Mouse (Mus musculus): ENCODE data around the gene Gm11983.
"Not testable (repeated sequence)": the region's sequence is repeated elsewhere in the genome, so short reads cannot be mapped to it uniquely, and the experiment has no call there.

Gene Gm11983

GRCm38 (mm10) chr11:6837554-6837953, at the start of gene Gm11983:
Gene Gm11983, minus strand, starts transcription at chr11:6837654.
- DNase-seq: no peak

- not testable (repeated sequence) for DNase-seq
Measured at GRCm38 (mm10) chr11:6883045-6883444, 45.6 kb upstream of the Gm11983 start.

- peak; percentile 44 for DNase-seq
Measured at GRCm38 (mm10) chr11:6881614-6882013, 44.2 kb upstream of the Gm11983 start.

GRCm38 (mm10) chr11:6877740-6878139, 40.3 kb upstream of the Gm11983 start:
- DNase-seq: no peak

GRCm38 (mm10) chr11:6870947-6871346, 33.5 kb upstream of the Gm11983 start:
- no peak for DNase-seq

GRCm38 (mm10) chr11:6865536-6865935, 28.1 kb upstream of the Gm11983 start:
- no peak for DNase-seq

GRCm38 (mm10) chr11:6862185-6862584, 24.7 kb upstream of the Gm11983 start:
- DNase-seq: no peak

GRCm38 (mm10) chr11:6859898-6860858, 22.7 kb upstream of the Gm11983 start:
- DNase-seq: no peak

- DNase-seq: no peak
Measured at GRCm38 (mm10) chr11:6859096-6859495, 21.6 kb upstream of the Gm11983 start.

GRCm38 (mm10) chr11:6855942-6856341, 18.5 kb upstream of the Gm11983 start:
- no peak for DNase-seq

- not testable (repeated sequence) for DNase-seq
Measured at GRCm38 (mm10) chr11:6853366-6853765, 15.9 kb upstream of the Gm11983 start.

GRCm38 (mm10) chr11:6843831-6844230, 6.4 kb upstream of the Gm11983 start:
- no peak for DNase-seq

GRCm38 (mm10) chr11:6842160-6842559, 4.7 kb upstream of the Gm11983 start:
- no peak for DNase-seq

GRCm38 (mm10) chr11:6840775-6841174, 3.3 kb upstream of the Gm11983 start:
- no peak for DNase-seq

- no peak for DNase-seq
Measured at GRCm38 (mm10) chr11:6834636-6835035, 2.8 kb downstream of the Gm11983 start.

GRCm38 (mm10) chr11:6833731-6834130, 3.7 kb downstream of the Gm11983 start:
- DNase-seq: peak; percentile 16

- DNase-seq: peak; percentile 10
Measured at GRCm38 (mm10) chr11:6831931-6832330, 5.5 kb downstream of the Gm11983 start.

- DNase-seq: no peak
Measured at GRCm38 (mm10) chr11:6828196-6828595, 9.3 kb downstream of the Gm11983 start.

- DNase-seq: no peak
Measured at GRCm38 (mm10) chr11:6826157-6826556, 11.3 kb downstream of the Gm11983 start.

- DNase-seq: no peak
Measured at GRCm38 (mm10) chr11:6823176-6823575, 14.3 kb downstream of the Gm11983 start.

GRCm38 (mm10) chr11:6814486-6814885, 23.0 kb downstream of the Gm11983 start:
- no peak for DNase-seq

- not testable (repeated sequence) for DNase-seq
Measured at GRCm38 (mm10) chr11:6802879-6803278, 34.6 kb downstream of the Gm11983 start.

GRCm38 (mm10) chr11:6790690-6791089, 46.8 kb downstream of the Gm11983 start:
- DNase-seq: no peak

Measured in cerebellum, adult 11 months (tissue).